Mouse (Mus musculus): ENCODE results near the gene Prdx2. TPM values are rescaled to one million over a fixed set of nuclear protein-coding genes. Genes with fewer than 3 reads are reported as not detected.

Gene Prdx2
- polyA plus RNA-seq, 1 experiment from 2014 or later = 810 TPM

DNA sequence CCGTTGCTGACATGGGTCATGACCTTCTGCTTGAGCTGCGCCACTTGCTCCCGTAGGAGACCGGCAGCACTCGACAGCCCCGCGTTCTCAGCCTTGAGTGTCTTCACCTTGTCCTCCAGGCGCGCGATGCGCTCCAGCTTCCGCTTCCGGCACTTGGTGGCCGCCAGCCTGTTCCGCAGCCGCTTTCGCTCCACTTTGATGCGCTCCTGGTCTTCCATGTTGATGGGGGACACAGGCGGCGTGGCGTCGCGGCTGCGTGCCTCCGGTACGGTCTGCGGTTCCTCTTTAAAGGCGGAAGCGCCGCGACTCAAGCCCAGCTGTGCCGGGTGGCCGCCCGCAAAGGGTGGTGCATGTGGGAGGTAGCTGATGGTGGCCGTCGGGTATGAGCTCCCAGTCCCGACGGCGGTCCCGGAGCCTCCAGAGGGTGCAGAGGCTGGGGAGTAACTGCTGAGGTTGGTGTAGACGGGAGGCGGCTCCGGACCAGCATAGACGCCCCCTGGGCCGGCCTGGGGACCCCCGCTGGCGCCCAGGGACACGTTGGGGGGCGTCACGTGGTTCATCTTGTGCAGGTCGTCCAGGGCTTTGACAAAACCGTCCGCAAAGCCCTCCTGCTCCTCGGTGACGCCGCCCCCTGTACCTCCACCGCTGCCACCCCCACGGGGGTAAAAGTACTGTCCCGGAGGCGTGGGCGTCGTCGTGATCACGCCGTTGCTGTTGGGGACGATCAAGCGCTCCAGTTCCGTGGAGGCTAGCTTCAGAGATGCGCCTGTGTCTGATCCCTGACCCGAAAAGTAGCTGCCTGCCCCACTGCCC lies 8.3 kb downstream of the Prdx2 start:
- Histone ChIP-seq H3K4me3 (ENCODE audit: low read length) (peak overlapping the region; percentile 61), H3K27me3 (ENCODE audit: insufficient read depth, low read length) (no peaks in the 10 kb centered on the region), H3K27ac (ENCODE audit: low read length) (peak overlapping the region; percentile 87), H3K9me3 (ENCODE audit: low read length) (no peaks in the 10 kb centered on the region), H3K9ac (replicated peaks; ENCODE audit: low read length) (peak overlapping the region; percentile 74), H3K36me3 (ENCODE audit: insufficient read depth, low read length) (peaks cover 19% of the 10 kb centered on the region), H3K4me2 (replicated peaks; ENCODE audit: low read depth, low read length) (peak overlapping the region; percentile 96), H3K4me1 (ENCODE audit: insufficient read depth, low read length) (peaks cover 76% of the 10 kb centered on the region)
- under 1% methylated on average over 69 of the region's 70 CpGs for WGBS
- ATAC-seq (ENCODE audit: low FRiP score, low TSS enrichment) = no peak

DNA sequence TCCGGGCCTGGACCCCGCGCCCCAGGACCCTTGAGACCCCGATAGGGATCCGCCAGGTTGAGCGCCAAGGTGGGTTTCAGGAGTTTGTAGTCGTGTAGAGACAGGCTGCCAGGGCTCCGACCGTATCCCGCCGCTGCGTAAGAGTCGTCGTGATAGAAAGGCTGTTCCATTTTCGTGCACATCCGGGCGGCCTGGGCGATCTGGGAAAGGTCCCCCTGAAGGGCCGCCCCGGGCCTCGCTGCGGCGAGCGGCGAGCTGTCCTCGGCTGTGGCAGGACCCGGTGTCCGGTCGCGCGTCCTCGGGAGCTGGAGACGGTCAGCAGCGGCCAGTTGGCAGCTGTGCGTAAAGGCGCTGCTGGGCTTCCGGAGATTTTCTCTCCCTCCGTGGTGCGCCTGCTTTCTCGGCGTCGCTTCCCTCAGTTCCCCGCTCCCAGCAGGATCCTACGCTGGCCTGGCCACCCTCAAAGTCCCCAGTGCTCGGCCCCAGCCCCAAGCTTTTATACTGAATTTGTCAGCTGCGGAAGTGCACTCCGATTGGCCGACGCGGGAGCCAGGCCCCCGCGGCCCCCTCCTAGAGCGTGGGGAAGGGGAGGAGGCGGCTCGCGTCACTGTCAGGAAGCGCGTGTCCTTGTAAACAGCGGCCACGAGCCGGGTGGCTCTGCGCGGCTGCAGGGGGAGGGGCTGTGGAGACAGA lies 9.0 kb downstream of the Prdx2 start, which contains the start of gene Junb:
Junb (minus strand) TSS at position 471 of the 693 bp plus-strand sequence.
- peak within 1 kb of the TSS; percentile 87 for H3K27ac ChIP-seq (ENCODE audit: low read length)
- peaks cover 78% of the 10 kb centered on the region for H3K4me1 ChIP-seq (ENCODE audit: insufficient read depth, low read length)
- H3K27me3 ChIP-seq (ENCODE audit: insufficient read depth, low read length) = no peaks in the 10 kb centered on the region
- H3K9me3 ChIP-seq (ENCODE audit: low read length) = no peaks in the 10 kb centered on the region
- H3K36me3 ChIP-seq (ENCODE audit: insufficient read depth, low read length) = peaks cover 12% of the 10 kb centered on the region; the same call in 1 of the 2 replicates
- H3K9ac ChIP-seq (replicated peaks; ENCODE audit: low read length) = peak within 1 kb of the TSS; percentile 74
- WGBS = 0% methylated on average over 63 of the region's 63 CpGs
- peak within 1 kb of the TSS; percentile 61 for H3K4me3 ChIP-seq (ENCODE audit: low read length)
- ATAC-seq (ENCODE audit: low FRiP score, low TSS enrichment) = peak; percentile 54
- H3K4me2 ChIP-seq (replicated peaks; ENCODE audit: low read depth, low read length) = peak within 1 kb of the TSS; percentile 96

DNA sequence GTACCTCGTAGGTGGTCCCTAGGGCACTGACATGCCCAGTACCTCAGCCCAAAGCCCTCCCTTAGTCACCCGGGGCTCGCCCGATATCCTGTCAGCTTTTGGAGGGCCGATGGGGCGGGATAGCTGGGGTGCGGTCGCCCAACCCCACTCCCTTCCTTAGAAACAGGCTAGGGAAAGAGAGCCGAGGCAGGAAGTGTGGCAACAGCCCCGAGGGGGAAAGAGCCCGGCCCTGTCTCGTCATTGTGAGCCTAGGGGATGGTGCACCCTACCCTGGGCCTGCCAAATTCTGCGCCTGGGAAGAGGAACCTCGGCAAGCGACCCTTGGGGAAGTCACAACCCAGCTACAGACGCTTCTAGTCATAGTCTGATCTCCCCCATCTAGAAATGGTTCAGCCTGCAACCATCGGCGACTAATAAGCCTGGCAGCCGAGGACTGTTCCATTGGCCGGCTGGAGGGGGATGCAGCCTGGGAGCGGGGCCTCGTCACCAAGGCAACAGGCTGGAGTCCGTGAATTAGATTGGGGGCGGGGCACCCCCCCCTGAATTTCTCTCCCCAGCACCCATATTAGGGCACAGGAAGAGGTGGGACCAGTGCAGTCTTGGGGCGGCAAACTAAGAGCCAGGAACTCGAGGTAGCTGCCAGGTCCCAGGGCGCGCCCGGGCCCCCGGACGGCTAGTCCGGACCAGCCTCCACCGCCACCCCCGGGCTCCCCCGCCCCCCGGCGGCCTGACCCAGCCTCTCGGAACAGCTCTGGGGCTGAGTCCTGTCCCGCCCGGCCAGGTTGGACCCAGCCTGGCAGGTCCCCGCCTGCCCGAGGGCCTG lies 10.4 kb downstream of the Prdx2 start:
- peak; percentile 32 for ATAC-seq (ENCODE audit: low FRiP score, low TSS enrichment)
- 2% methylated on average over 42 of the region's 42 CpGs for WGBS
- Histone ChIP-seq H3K4me1 (ENCODE audit: insufficient read depth, low read length) (peaks cover 82% of the 10 kb centered on the region), H3K27me3 (ENCODE audit: insufficient read depth, low read length) (no peaks in the 10 kb centered on the region), H3K36me3 (ENCODE audit: insufficient read depth, low read length) (peaks cover 1% of the 10 kb centered on the region; the same call in 1 of the 2 replicates), H3K4me3 (ENCODE audit: low read length) (peak overlapping the region; percentile 41), H3K27ac (ENCODE audit: low read length) (peak overlapping the region; percentile 87), H3K9ac (replicated peaks; ENCODE audit: low read length) (peak overlapping the region; percentile 55), H3K9me3 (ENCODE audit: low read length) (no peaks in the 10 kb centered on the region), H3K4me2 (replicated peaks; ENCODE audit: low read depth, low read length) (peak overlapping the region; percentile 96)

DNA sequence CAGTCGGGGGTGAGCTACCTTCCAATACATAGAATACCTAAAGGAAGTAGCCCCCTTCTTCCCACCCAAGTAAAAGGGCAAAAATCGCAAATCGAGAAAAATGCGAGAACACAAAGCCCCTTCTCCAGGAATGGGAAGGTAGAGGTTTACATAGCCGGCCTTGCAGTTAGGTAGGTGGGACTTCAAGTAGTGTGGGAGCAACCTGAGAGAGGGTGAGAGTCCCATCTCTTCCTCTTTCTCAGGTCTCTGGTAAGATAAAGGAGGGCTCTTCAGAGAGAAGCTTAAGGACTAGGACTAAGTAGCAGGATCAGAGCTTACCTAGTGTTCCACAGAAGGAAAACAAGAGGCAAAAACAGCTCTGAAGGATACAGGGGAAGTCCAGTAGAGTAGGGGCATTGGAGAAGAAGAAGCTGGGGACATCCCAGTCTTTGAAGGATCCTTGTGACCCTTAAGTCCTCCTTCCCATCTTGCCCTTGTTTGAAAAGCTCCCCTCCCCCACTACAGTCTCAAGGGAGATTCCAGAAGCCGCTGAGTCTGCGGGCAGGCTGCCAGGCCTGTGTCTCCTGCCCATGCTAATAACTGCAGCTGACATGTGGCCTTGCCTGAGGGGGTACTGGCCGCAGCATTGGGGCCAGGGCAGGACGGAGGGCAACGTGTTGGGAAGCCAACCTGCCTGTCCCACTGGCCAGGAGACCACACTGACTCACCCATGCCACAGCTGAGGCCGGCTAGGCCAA lies 11.4 kb downstream of the Prdx2 start:
- peak overlapping the region; percentile 87 for H3K27ac ChIP-seq (ENCODE audit: low read length)
- H3K9me3 ChIP-seq (ENCODE audit: low read length) = no peaks in the 10 kb centered on the region
- no peak for ATAC-seq (ENCODE audit: low FRiP score, low TSS enrichment)
- no peaks in the 10 kb centered on the region for H3K27me3 ChIP-seq (ENCODE audit: insufficient read depth, low read length)
- H3K36me3 ChIP-seq (ENCODE audit: insufficient read depth, low read length) = no peaks in the 10 kb centered on the region
- 35% methylated on average over 11 of the region's 11 CpGs for WGBS
- peaks cover 84% of the 10 kb centered on the region for H3K4me1 ChIP-seq (ENCODE audit: insufficient read depth, low read length)
- H3K4me3 ChIP-seq (ENCODE audit: low read length) = no peak overlapping the region
- peak overlapping the region; percentile 96 for H3K4me2 ChIP-seq (replicated peaks; ENCODE audit: low read depth, low read length)
- H3K9ac ChIP-seq (replicated peaks; ENCODE audit: low read length) = no peak overlapping the region

DNA sequence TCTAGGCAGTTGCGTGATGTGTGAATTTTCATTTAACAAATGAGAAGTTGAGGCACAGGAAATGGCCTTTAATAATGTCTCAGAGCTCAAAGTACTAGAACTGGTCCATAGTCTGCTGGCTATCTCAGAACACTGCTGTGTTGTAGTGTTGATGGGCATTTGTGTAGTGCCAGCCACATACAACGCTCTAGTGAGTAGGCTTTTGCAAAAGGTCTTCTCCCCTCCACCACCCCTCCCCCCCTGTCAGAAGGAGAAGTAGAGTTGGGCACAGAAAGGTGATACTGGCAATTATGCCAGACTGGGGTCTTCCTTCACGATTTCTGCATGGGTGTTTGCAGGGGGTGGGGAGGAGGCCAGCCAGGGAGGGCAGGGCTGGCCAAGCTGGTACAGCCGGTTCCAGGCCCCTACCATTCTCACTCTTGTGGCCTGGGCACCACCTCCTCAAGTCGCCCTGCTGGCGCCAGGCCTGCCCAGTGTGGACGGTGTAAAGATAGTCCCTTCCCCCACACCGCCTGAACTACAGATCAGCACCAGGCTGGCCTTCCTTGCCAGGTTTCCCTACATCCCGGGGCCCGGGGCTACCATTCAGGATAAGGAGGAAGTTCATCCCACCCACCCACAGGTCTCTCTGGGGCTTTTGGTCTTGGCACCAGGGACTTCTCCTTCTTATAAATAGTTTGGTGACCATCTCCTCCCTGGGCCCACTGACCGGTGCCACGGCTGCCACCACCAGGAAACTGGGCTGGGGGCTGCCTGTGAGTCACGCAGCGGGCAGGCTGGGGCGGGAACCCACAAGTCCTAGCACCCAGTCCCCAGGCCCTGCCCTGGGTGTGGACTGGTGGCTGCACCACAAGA lies 12.5 kb downstream of the Prdx2 start:
- Histone ChIP-seq H3K4me1 (ENCODE audit: insufficient read depth, low read length) (peaks cover 82% of the 10 kb centered on the region), H3K9ac (replicated peaks; ENCODE audit: low read length) (peak overlapping the region; percentile 23; the same call in 1 of the 2 replicates), H3K4me2 (replicated peaks; ENCODE audit: low read depth, low read length) (no peak overlapping the region), H3K4me3 (ENCODE audit: low read length) (no peak overlapping the region), H3K36me3 (ENCODE audit: insufficient read depth, low read length) (no peaks in the 10 kb centered on the region), H3K9me3 (ENCODE audit: low read length) (no peaks in the 10 kb centered on the region), H3K27me3 (ENCODE audit: insufficient read depth, low read length) (no peaks in the 10 kb centered on the region), H3K27ac (ENCODE audit: low read length) (peak overlapping the region; percentile 87)
- WGBS = 70% methylated on average over 15 of the region's 15 CpGs
- no peak for ATAC-seq (ENCODE audit: low FRiP score, low TSS enrichment)

DNA sequence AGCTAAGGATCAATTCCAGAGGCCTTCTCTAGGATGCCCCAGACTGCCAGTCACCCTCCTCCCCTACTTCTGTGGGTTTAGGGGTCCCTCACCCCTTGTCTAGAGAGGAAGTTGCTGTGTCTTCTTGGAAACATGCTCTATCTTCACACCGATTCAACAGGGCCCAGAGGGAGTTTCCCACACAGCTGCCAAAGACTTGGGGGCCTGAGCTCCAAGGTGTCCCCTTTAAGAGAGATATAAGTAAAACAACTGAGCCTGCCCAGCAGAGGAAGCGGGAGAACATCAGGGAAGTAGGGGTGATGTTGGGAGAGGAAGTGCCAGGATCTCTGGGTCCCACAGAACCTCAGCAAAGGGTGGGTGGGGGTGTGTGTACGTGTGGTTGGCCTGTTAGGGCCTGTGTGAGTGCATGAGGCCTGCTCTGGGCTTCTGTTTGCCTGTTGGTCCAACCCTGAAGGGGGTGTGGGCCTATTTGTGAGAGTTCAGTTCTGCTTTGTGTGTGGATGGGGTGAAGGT lies 13.2 kb downstream of the Prdx2 start:
- 62% methylated on average over 3 of the region's 3 CpGs for WGBS
- no peak for ATAC-seq (ENCODE audit: low FRiP score, low TSS enrichment)
- H3K27ac ChIP-seq (ENCODE audit: low read length) = peak overlapping the region; percentile 87

DNA sequence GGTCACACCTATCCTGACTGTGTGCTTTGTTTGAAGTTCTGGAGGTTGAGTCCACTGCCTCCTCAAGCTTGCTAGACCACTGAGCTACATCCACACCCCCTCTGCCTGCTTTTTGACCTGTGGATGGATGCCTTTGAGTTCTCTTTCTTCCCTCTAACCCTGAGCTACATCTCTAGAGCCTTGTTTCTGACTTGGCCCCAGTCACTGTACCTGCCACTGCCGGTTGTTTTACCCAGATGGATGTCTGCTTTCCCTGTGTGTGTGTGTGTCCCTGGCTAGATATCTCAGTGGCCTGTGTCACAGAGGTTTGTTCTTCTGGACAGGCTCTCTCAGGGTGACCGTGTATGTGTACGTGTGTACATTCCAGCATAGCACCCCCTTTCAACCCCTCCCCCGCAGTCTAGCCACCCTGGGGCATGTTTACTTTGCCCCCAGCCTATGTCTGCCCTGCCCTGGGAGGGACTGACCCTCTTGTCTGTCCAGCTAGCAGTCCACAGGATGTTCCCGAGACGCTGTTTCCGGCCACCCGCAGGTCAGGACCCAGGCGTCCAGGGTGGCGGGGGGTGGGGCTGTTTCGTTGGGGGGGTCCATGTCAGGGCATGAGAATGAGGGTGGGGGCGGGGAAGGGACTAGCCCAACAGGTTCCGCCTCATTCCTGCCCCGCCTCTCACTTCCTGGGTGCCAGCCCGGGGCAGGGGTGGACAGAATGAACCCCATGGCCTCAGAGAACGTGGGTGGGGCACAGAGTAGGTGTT lies 15.1 kb downstream of the Prdx2 start:
- Histone ChIP-seq H3K9ac (replicated peaks; ENCODE audit: low read length) (peak overlapping the region; percentile 75; the same call in 1 of the 2 replicates), H3K9me3 (ENCODE audit: low read length) (no peaks in the 10 kb centered on the region), H3K27ac (ENCODE audit: low read length) (peak overlapping the region; percentile 87), H3K4me1 (ENCODE audit: insufficient read depth, low read length) (peaks cover 67% of the 10 kb centered on the region), H3K4me3 (ENCODE audit: low read length) (peak overlapping the region; percentile 55; the same call in 1 of the 2 replicates), H3K4me2 (replicated peaks; ENCODE audit: low read depth, low read length) (peak overlapping the region; percentile 100), H3K36me3 (ENCODE audit: insufficient read depth, low read length) (no peaks in the 10 kb centered on the region), H3K27me3 (ENCODE audit: insufficient read depth, low read length) (no peaks in the 10 kb centered on the region)
- 3% methylated on average over 16 of the region's 16 CpGs for WGBS
- no peak for ATAC-seq (ENCODE audit: low FRiP score, low TSS enrichment)

More for the DNA sequence above, 13.2 kb downstream of the Prdx2 start:
- H3K4me3 ChIP-seq (ENCODE audit: low read length) = no peak overlapping the region
- no peak overlapping the region for H3K4me2 ChIP-seq (replicated peaks; ENCODE audit: low read depth, low read length)
- no peak overlapping the region for H3K9ac ChIP-seq (replicated peaks; ENCODE audit: low read length)
- H3K27me3 ChIP-seq (ENCODE audit: insufficient read depth, low read length) = no peaks in the 10 kb centered on the region
- no peaks in the 10 kb centered on the region for H3K9me3 ChIP-seq (ENCODE audit: low read length)
- peaks cover 76% of the 10 kb centered on the region for H3K4me1 ChIP-seq (ENCODE audit: insufficient read depth, low read length)
- no peaks in the 10 kb centered on the region for H3K36me3 ChIP-seq (ENCODE audit: insufficient read depth, low read length)

Data from kidney, embryonic 16.5 days (tissue).